Mouse (Mus musculus) hindbrain, embryonic 12.5 days (tissue): ENCODE results near the gene Cntn3. TPM values are rescaled to one million over a fixed set of nuclear protein-coding genes. Genes with fewer than 3 reads are reported as not detected.

Source experiments
- ATAC-seq: fragments of 200-750 bp; cut with Nextera tagmentation; 2 replicates; pipeline ENCODE4 v1.8.0; 2017; ENCODE audit warnings: moderate TSS enrichment; ENCODE audit not compliant: low FRiP score
- H3K27ac ChIP-seq: fragments of 300-500 bp; sonication (generic); 2 replicates; pipeline ENCODE4 v1.5.1; 2016; ENCODE audit warnings: mild to moderate bottlenecking
- H3K27me3 ChIP-seq: fragments of 300-500 bp; sonication (generic); 2 replicates; pipeline ENCODE4 v1.6.1; 2016; ENCODE audit warnings: mild to moderate bottlenecking
- H3K36me3 ChIP-seq: fragments of 300-500 bp; sonication (generic); 2 replicates; pipeline ENCODE4 v1.6.1; 2016; ENCODE audit warnings: mild to moderate bottlenecking
- H3K4me1 ChIP-seq: fragments of 300-500 bp; sonication (generic); 2 replicates; pipeline ENCODE4 v1.6.1; 2016
- H3K4me2 ChIP-seq: fragments of 300-500 bp; sonication (generic); replicated peaks from 2 replicates; pipeline ENCODE4 v1.6.1; 2016; ENCODE audit warnings: mild to moderate bottlenecking
- H3K4me3 ChIP-seq: fragments of 300-500 bp; sonication (generic); 2 replicates; pipeline ENCODE4 v1.5.1; 2016; ENCODE audit warnings: mild to moderate bottlenecking
- H3K9ac ChIP-seq: fragments of 300-500 bp; sonication (generic); 2 replicates; pipeline ENCODE4 v1.6.1; 2016; ENCODE audit warnings: mild to moderate bottlenecking, moderate library complexity
- H3K9me3 ChIP-seq: fragments of 300-500 bp; sonication (generic); replicated peaks from 2 replicates; pipeline ENCODE4 v1.6.1; 2016; ENCODE audit warnings: mild to moderate bottlenecking
- whole genome bisulfite sequencing: fragments of 180-500 bp; shearing (Covaris S2); methylation state at CpG from one replicate; pipeline ENCODE4 v1.1.7; 2016; 5-methylcytosine and 5-hydroxymethylcytosine counted together
- polyA plus RNA-seq: library from polyadenylated mRNA; unstranded; fragments of >200 nt; fragmentation: Nextera tagmentation; extraction: Ambion mirVana; gene quantifications from 2 replicates; pipeline ENCODE4 v1.2.1, GENCODE M21; 2016

Cntn3 gene
- polyA plus RNA-seq, 1 experiment from 2014 or later = 2.3 TPM

DNA sequence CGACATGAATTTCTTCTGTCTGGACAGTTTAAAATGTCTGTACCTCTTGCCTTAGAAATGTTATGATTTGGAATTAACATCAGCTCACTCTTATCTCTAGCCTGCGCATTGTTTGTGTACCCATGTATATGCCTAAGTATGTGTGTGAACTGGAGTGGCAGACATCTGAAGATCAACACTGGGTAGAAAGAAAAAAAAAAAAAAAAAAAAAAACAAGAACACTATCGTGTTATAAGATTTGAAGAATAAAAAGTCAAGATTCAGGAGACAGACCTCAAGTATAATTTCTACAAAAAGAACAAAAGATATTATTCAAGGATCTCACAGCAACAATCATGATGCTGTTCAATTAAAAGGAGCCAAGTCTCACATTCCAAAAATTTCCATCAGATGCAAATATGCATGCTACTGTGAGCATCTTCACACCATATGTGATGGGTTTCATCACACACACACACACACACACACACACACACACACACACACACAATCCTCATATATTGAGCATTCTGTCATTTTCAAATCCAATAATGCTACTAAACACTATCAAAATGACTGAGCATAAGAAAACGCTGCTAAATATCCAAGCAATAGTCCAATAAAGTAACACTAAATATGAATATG, 17.0 kb downstream of the Cntn3 start:
- 91% methylated on average over 4 of the region's 4 CpGs for WGBS
- Histone ChIP-seq H3K4me1 (no peaks in the 10 kb centered on the region), H3K36me3 (no peaks in the 10 kb centered on the region), H3K9ac (no peak overlapping the region), H3K27ac (no peak overlapping the region), H3K9me3 (no peaks in the 10 kb centered on the region), H3K4me3 (no peak overlapping the region), H3K4me2 (no peak overlapping the region), H3K27me3 (no peaks in the 10 kb centered on the region)
- no peak for ATAC-seq

DNA sequence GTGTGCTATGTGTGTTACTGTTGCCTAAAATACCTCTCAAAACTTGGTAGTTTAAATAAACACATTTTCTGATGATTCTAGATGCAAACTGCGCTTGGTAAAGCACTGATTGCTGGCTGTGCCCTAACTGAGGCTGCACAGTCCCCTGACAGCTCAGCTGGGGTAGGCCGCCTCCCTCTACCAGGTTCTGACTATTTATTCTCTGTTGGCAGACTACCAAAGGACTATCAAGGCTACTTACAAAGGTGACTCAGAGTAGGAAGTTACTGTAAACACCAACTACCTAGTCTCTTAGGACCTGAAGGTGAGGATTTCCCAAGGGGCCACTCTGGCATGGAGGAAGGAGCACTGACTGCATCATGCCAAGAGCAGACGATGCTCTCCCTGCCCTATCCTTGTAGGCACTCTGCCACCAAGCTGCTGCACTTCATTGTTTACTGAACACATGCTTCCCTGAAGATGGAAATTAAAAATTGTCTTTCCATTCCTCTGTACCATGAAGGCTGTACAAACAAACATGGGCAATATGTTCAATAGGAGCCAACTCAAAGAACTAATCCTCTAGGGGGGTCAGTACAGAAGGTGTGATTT, 17.7 kb downstream of the Cntn3 start:
- Histone ChIP-seq H3K4me1 (no peaks in the 10 kb centered on the region), H3K4me3 (no peak overlapping the region), H3K36me3 (no peaks in the 10 kb centered on the region), H3K27ac (no peak overlapping the region), H3K4me2 (no peak overlapping the region), H3K27me3 (no peaks in the 10 kb centered on the region), H3K9me3 (no peaks in the 10 kb centered on the region), H3K9ac (no peak overlapping the region)
- WGBS = 85% methylated on average over 3 of the region's 3 CpGs
- no peak for ATAC-seq

DNA sequence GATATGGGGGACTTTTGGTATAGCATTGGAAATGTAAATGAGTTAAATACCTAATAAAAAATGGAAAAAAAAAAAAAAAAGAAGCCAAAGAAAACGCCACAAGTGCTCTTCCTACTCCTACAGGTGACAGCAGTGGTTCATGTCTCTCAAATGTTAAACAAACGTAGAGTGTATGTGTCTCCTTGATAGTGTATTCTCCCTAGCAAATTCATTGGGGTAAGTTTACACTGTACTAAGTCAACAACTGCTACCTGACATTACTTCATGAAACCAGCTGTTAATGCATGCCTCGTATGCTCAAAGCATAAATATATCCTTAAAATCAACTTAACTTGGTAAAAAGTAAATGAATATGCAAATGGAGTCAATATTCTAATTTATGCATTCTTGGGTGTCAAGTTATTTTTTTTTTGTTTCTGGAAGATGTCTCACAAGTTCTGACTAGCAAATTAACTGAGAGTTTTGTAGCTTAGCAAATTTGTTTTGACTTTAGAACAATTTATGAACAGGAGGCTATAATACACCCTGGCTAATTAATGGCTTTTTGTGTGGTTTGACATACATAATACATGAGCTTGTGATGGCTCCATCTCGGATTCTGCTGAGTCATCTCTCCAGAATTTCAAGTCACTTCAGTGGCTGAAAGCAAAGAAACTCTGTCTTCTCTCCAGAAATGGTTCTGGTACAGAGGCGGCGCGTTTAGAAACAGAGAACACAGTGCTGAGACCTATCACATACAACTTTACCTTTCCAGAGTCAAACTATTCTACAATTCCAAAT, 31.1 kb downstream of the Cntn3 start:
- Histone ChIP-seq H3K9ac (no peak overlapping the region), H3K27ac (no peak overlapping the region), H3K4me2 (no peak overlapping the region), H3K4me1 (peaks cover 2% of the 10 kb centered on the region), H3K36me3 (no peaks in the 10 kb centered on the region), H3K9me3 (no peaks in the 10 kb centered on the region), H3K27me3 (no peaks in the 10 kb centered on the region), H3K4me3 (no peak overlapping the region)
- ATAC-seq = no peak
- WGBS = 84% methylated on average over 7 of the region's 7 CpGs

GRCm38 (mm10) chr6:102535599-102535998, 37.3 kb downstream of the Cntn3 start:
- ATAC-seq = no peak
- 84% methylated on average over 4 of the region's 4 CpGs for WGBS
- Histone ChIP-seq H3K4me1 (no peaks in the 10 kb centered on the region), H3K4me3 (no peak overlapping the region), H3K27me3 (no peaks in the 10 kb centered on the region), H3K4me2 (no peak overlapping the region), H3K27ac (no peak overlapping the region), H3K9ac (no peak overlapping the region), H3K36me3 (no peaks in the 10 kb centered on the region), H3K9me3 (no peaks in the 10 kb centered on the region)

DNA sequence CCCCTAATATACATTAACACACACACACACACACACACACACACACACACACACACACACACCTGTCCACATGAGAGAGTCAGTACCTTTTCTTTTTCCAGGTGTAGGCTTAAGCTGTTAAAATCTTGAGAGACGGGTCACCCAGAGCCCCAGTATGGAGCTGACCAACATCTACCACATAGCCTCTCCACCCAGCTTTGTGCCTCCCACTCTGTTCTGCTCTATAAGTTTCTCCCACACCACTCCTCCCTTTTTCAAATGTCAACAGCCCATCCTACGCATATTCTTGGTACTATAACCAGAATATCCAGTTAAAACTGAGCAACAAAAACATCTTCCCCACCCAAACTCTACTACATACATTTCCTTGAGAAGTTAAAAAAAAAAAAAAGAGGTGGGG, 49.9 kb downstream of the Cntn3 start:
- H3K4me1 ChIP-seq = no peaks in the 10 kb centered on the region
- H3K4me3 ChIP-seq = no peak overlapping the region
- H3K9ac ChIP-seq = no peak overlapping the region
- no peak for ATAC-seq
- H3K9me3 ChIP-seq = no peaks in the 10 kb centered on the region
- no peak overlapping the region for H3K4me2 ChIP-seq
- no peaks in the 10 kb centered on the region for H3K27me3 ChIP-seq
- H3K27ac ChIP-seq = no peak overlapping the region
- 84% methylated on average over 2 of the region's 2 CpGs for WGBS
- no peaks in the 10 kb centered on the region for H3K36me3 ChIP-seq

DNA sequence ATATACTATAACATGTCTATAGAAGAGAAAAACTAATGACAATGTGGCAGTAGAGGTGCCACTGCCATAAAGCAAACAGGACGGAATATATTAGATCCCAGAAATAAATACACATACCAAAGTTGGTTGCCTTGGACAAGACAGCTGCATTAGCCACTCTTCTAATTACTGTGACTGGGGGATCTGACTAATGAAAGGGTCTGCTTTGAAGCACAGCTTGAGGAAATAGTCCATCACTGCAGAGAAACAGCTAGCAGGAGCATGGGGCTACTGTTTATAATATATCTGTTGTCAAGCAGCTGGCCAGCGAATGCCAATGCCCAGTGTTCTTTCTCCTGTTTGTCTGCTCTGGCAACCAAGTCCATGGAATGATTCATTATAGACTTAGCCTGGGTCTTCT, 51.9 kb downstream of the Cntn3 start:
- Histone ChIP-seq H3K27ac (no peak overlapping the region), H3K27me3 (no peaks in the 10 kb centered on the region), H3K4me3 (no peak overlapping the region), H3K9me3 (no peaks in the 10 kb centered on the region), H3K4me2 (no peak overlapping the region), H3K36me3 (no peaks in the 10 kb centered on the region), H3K9ac (no peak overlapping the region), H3K4me1 (no peaks in the 10 kb centered on the region)
- ATAC-seq = peak; percentile 74
- 51% methylated on average over 2 of the region's 2 CpGs for WGBS

DNA sequence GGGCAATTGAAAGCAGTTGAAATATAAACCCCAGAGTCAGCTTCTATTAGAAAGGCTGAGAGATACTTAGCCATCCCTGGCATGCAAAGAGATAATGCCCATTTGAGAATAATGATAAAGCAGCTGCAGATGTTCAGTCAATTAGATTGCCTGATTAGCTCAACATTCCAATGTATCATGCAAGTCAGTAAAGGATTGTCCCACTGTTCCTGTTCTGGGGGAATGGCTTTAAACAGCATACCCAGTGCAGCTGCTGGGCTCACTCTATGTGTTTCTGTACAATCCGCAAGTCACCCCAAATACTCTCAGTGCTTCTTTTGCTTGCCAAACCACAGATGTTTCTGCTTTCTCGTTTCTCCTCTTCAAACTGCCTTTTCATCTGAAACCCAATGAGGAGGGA, 57.7 kb downstream of the Cntn3 start:
- Histone ChIP-seq H3K4me2 (no peak overlapping the region), H3K9ac (no peak overlapping the region), H3K9me3 (no peaks in the 10 kb centered on the region), H3K36me3 (no peaks in the 10 kb centered on the region), H3K27ac (no peak overlapping the region), H3K4me3 (no peak overlapping the region), H3K4me1 (no peaks in the 10 kb centered on the region), H3K27me3 (no peaks in the 10 kb centered on the region)
- no peak for ATAC-seq
- WGBS = 81% methylated on average over 2 of the region's 2 CpGs

DNA sequence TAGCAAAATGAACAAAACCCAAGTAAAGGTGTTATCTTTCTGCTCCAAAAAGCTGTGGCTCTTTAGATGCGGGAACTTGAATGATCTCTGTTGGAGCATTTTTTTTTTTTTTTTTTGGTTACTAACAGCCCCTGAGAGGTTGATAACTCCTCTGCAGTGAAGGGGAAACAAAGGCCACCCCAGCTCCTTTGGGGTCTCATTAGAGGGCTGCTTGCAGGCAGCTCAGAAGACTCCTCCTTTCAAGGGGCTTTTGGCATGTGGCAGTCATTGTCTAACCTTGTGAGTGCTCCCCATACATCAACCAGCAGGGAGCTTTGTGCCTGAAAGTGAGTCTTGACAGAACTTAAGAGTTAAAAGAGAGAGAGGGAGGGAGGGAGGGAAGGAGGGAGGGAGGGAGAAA, 60.8 kb downstream of the Cntn3 start:
- Histone ChIP-seq H3K4me2 (no peak overlapping the region), H3K4me1 (no peaks in the 10 kb centered on the region), H3K9ac (no peak overlapping the region), H3K27me3 (no peaks in the 10 kb centered on the region), H3K36me3 (no peaks in the 10 kb centered on the region), H3K4me3 (no peak overlapping the region), H3K27ac (no peak overlapping the region), H3K9me3 (no peaks in the 10 kb centered on the region)
- 19% methylated on average over 1 of the region's 1 CpGs for WGBS
- no peak for ATAC-seq

DNA sequence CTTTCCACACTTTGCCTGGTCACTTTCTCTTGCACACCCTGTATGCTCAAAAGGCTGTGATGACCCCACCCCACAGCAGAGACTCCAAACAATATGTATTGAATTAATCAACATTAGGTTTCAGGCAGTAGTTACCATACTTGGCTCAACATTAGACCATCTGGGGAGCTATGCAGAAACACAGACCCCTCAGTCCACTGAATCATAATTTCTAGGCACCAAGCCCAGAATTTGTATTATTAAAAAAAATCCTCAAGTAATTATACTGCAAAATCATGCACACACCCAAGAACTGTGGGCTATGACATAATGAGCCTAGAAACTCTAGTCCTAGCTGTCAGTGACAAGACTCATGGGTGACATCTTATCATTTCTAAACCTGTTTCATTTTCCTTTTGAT, 87.4 kb downstream of the Cntn3 start:
- Histone ChIP-seq H3K4me3 (no peak overlapping the region), H3K4me1 (no peaks in the 10 kb centered on the region), H3K9me3 (no peaks in the 10 kb centered on the region), H3K27ac (no peak overlapping the region), H3K36me3 (no peaks in the 10 kb centered on the region), H3K4me2 (no peak overlapping the region), H3K27me3 (no peaks in the 10 kb centered on the region), H3K9ac (no peak overlapping the region)
- no peak for ATAC-seq

DNA sequence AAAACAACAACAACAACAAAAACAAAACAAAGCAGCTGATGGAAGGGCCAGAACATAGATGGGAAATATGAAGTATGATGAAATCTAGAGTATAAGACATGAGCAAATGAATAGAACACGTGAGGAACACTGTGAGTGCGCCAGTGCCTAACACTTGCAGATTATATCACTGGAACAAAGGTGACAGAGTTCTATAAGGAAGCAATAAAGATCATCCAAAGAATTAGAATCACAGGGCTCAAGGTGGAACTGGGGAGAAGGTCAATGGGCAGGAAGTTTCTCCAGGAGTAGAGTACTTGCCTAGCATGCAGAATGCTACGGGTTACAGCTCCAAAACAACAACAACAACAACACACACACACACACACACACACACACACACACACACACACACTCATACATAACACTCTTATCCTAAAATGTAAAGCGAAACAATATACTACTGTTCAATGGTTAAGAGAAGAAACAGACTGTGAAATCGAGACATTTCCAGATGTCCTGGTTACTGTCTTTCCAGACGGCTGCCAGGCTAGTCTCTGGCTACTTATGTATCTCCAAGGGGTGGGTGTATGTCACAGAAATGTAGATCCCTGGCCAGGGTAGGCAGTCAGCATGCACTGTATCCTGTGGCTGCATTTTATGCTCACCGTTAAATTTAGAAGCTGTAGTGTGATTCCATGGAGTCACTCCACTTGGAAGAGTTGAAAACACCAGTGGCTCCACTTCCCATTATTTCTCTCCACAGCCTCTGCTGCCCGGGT, 94.4 kb downstream of the Cntn3 start:
- WGBS = 82% methylated on average over 8 of the region's 8 CpGs
- Histone ChIP-seq H3K27me3 (no peaks in the 10 kb centered on the region), H3K4me1 (no peaks in the 10 kb centered on the region), H3K9ac (no peak overlapping the region), H3K9me3 (no peaks in the 10 kb centered on the region), H3K36me3 (no peaks in the 10 kb centered on the region), H3K4me2 (no peak overlapping the region), H3K4me3 (no peak overlapping the region), H3K27ac (no peak overlapping the region)
- ATAC-seq = no peak

GRCm38 (mm10) chr6:102438353-102438752, 134.5 kb downstream of the Cntn3 start:
- H3K9ac ChIP-seq = no peak overlapping the region
- no peaks in the 10 kb centered on the region for H3K27me3 ChIP-seq
- no peaks in the 10 kb centered on the region for H3K4me1 ChIP-seq
- no peaks in the 10 kb centered on the region for H3K9me3 ChIP-seq
- H3K36me3 ChIP-seq = no peaks in the 10 kb centered on the region
- no peak overlapping the region for H3K4me2 ChIP-seq
- ATAC-seq = no peak
- H3K4me3 ChIP-seq = no peak overlapping the region
- WGBS = 88% methylated on average over 4 of the region's 4 CpGs
- no peak overlapping the region for H3K27ac ChIP-seq

DNA sequence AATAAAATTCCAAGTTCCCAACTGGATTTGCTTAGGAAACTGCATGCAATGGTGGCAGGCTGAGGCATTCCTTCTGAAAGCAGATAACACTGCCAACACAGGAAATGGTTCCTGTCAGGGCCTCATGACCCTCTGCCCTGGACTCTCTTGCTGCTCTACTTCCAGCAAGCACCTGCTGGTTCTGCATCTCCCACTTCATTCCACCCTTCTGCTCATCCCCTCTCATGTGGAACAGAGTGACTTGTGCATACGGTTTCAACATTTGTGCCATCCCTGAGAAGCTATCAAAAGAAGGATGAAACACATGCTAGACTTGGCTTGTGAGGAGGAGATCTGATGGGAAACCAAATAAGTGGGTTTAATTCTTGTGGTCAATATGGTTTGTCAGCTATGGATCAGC, 145.4 kb downstream of the Cntn3 start:
- Histone ChIP-seq H3K27me3 (no peaks in the 10 kb centered on the region), H3K9ac (no peak overlapping the region), H3K4me2 (no peak overlapping the region), H3K9me3 (no peaks in the 10 kb centered on the region), H3K4me1 (no peaks in the 10 kb centered on the region), H3K27ac (no peak overlapping the region), H3K36me3 (no peaks in the 10 kb centered on the region), H3K4me3 (no peak overlapping the region)
- no peak for ATAC-seq
- WGBS = 77% methylated on average over 1 of the region's 1 CpGs
